Mouse (Mus musculus) G1E (cell line): Measurements from ENCODE around the gene AC124108.1.

Experiments used
- CTCF ChIP-seq: IDR thresholded peaks from 2 replicates; pipeline ENCODE4 v1.5.1; 2012; ENCODE audit warnings: low read depth, low read length, inconsistent platforms, mixed read lengths
- GATA1 ChIP-seq: IDR thresholded peaks from 2 replicates; pipeline ENCODE4 v1.6.1; 2012; ENCODE audit warnings: borderline replicate concordance, low read length, inconsistent platforms, mixed read lengths
- GATA2 ChIP-seq: IDR thresholded peaks from 2 replicates; pipeline ENCODE4 v1.6.1; 2012; ENCODE audit warnings: low read depth, low read length, inconsistent platforms, borderline replicate concordance

DNA sequence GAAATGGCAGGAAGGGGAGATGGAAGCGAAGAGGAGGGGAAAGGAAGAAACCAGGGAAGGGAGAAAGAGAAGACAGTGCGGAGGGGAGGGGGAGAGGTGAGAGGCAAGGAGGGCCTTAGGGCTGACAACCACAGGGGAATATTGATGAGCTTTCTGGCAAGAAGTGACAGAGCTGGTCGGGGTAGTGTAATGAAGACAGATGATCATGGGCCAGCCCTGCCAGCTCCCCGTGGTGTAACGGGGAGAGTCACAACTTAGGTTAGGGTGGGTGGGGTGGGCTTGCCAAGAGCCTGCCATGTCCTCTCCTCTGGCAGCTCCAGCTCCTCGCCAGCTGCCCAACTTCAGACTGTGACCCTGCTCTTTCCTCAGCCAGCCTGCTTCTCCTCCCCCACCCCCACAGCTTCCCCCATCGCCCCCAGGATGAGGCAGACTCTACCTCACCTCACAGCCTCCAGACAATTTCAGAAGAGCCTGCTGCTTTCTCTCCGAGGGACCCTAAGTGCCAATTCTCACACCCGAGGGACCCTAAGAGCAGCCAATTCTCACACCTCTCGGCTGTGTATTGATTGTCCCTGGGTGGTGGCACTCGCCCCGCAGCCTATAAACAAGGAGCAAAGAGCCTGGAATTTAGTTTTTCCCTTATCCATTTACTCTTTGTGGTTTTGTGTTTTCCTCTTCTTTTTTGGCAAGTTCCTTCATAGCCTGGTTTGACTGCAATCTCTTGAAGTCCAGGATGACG, 26.3 kb upstream of the AC124108.1 start:
- TF ChIP-seq CTCF (no peak), GATA2 (no peak), GATA1 (no peak)
